Mouse (Mus musculus) left cerebral cortex, adult 11 months (tissue): ENCODE measurements around the gene Piezo1.

Experiments
- DNase-seq: peaks from one replicate; pipeline ENCODE4 v3.0.0; 2022; ENCODE audit warnings: low spot score

The Piezo1 gene

DNA sequence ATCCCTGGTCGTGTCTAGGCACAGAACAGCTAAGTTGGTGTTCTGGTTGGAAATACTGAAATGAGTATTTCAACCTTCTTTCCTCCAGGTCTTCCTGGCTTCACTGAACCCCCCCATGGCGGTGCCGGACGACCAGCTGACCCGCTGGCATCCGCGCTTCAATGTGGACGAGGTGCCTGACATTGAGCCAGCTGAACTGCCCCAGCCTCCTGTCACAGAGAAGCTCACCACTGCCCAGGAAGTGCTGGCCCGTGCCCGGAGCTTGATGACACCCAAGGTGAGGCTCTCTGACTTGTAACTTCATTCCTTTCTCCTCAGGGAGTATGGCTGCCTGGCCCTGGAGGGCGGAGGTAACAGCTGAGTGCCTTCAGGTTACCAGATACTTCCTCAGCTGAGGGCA is 20.0 kb upstream of the Piezo1 start:
- no peak for DNase-seq

DNA sequence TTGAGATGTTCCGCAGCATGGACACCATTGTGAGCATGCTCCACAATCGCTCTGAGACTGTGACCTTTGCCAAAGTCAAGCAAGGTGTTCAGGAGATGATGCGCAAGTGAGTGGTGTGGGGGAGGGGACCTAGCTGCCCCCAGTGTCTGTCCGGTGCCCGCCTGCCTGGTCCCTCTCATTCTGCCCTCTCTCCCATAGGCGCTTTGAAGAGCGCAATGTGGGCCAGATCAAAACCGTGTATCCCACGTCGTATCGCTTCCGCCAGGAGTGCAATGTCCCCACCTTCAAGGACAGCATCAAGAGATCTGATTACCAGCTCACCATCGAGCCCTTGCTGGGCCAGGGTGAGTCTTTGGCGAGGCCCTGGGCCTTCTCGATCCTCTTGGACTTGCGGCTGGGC is 18.9 kb upstream of the Piezo1 start:
- DNase-seq, result no peak

DNA sequence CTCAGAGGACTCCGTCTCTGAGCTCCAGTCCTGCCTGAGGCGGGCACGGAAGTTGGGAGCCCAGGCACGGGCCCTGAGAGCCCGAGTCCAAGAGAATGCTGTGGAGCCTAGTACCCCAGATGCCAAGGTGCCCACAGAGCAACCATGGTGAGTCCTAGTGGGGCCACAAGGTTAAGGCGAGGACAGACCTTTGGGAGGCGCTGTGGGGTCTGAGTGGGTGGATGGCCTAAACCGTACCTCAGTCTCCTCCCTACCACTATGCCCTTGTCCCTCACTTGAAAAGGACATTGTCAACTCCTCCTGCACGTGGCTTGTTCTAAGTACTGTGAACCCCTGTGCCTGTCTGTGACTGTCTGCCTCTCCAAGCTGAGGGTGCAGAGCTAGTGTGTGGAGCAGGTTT is 18.2 kb upstream of the Piezo1 start:
- no peak for DNase-seq

DNA sequence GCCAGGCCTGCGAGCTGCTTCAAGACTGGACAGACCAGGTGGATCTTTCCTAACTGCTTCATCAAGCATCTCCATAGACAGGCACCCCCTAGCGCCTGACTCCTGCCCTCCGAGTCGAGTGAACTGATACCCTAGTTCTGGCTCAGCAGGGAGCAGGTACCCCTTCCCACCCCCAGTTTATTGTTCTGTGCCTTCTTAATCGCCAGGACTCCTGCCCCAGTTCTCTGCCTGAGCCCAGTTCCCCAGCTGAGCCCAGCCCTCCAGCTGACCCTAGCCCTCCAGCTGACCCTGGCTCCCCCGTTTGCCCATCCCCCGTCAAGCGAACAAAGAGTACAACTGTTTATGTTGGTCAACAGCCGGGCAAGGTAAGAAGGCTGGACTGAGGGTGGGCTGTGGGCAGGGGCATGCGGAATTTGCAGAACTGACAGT is 17.8 kb upstream of the Piezo1 start:
- no peak for DNase-seq

DNA sequence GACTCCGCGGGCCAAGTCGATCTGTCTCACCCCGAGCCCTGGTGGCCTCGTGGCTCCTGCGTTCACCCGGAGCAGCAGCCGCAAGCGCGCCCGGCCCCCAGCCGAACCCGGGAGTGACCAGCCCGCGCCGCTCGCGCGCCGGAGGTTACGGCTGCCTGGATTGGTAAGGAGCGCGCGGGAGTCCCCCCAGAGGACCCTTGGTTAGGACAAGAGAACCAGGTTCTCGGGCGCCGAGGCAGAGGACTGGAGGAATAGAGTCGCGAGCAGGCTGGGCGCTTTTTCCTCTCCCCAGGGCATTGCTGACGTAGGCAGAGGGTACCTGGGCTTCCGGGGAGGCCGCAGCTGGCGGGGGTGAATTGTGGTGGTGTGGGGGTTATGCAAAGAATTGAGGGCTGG is 17.0 kb upstream of the Piezo1 start:
- no peak for DNase-seq

DNA sequence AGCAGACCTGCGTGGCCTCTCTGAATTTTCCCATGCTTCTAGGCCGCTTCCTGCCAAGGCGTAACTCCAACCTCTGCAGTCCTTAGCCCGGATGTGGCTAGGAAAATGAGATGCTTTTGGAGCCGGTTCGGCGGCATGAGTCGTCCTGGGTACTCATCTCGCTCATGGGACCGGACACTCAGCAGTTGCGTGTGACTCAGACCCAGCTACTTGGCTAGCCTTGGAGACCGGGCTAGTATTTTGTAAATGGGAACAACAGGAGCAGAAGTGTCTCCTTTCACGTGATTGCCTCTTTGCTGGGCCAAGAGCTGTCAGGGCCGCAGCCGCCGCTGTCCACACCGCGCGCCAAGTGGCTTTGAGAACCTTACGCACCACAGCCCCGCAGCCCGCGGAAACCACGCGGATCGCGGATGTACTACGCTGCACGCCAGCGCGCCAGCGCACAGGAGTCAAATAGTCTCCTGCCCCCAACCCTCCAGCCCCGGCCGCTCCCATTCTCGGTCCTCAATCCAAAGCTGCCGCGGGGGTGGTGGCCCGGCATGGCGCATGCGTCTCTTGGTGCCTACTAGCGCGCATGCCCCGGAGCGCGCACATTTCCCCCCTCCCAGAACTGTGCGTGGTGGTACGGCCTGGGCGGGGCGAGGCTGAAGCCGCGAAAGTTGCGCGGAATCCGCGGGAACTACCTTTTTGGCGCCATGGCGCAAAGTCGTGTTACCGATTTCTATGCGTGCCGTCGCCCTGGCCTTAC is 16.4 kb upstream of the Piezo1 start, which contains the start of gene Cdt1:
Gene Cdt1 (plus strand): TSS at position 655 of the 748 bp plus-strand sequence.
- peak; percentile 90 for DNase-seq

DNA sequence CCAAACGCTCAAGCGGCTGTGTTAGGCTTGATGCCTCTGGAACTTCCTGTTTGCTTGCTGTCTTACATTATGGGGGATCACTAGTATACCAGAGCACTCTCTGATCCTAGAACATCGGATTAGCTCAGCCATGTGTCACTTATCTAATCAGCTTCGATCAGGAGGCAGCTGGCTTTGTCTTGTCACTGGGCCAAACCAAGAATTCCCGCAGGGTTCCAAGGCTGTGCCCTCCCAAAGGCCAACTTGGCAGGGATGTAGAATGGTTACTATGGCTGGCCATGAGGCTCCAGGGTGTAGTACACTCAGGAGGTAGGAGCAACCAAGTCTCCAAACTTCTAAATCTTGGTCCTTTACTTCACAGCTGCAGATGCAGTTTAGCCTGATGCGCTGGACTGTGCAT is 15.6 kb upstream of the Piezo1 start:
- DNase-seq, result no peak

DNA sequence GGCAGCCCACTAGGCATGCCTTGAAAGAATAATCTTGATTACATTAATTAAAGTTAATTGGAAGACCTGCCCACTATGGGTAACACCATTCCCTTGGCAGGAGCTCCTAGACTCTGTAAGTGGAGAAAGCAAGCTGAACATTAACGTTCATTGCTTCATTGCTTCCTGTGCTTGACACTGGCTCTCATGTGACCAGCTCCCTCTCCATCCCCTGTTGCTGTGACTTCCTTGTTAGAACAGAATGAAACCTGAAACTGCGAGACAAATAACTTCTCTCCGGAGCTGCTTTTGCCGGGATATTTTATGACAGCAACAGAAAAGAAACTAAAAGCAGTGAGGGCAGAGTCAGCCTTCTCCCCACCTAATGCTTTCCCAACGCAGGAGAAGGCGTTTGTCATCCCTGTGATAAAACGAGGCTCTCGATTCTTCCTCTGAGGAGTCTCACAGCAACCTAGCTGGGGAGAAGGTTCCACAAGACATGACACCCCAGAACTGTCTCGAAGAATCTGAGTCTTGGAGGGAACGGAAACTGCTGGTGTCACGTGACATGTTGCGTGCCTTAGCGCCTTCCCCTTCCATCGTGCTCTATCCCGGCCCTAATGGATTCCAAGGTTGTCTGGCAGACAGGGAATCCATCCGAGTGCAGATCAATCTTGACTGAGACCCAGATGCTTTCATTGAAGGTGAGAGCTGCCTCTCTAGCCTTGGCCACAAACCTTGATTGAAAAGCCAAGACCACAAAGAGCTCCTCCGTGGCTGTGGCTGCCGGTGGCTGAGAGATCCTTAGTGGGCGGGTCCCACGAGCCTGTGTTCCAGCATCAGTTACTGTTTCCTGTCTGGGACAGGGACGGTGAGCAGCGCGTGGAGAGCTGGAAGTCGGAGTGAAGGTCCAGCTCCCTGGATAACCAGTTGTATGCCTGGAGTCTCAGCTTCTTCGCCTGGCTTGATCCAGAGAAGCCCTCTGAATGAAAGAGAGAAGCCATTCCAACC is 13.5 kb upstream of the Piezo1 start:
- DNase-seq, result no peak

DNA sequence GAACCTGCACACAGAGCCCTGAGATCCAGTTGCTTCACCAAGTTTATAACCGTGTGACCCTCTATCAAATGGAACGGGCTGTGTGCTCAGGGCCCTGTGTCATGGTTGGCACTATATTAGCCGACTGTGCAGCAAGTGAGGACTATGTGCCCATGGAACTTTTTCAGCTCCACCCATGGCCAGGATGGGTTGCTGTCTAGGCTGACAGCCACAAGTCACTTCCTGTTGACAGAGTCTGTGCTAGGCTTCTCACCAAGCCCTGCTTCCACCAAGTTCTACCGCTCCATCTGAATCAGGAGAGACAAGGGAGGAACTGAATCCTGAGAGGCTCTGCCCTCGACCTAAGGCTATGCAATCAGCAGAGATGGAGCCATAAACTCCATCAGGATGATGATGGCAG is 10.1 kb upstream of the Piezo1 start:
- DNase-seq, result no peak

DNA sequence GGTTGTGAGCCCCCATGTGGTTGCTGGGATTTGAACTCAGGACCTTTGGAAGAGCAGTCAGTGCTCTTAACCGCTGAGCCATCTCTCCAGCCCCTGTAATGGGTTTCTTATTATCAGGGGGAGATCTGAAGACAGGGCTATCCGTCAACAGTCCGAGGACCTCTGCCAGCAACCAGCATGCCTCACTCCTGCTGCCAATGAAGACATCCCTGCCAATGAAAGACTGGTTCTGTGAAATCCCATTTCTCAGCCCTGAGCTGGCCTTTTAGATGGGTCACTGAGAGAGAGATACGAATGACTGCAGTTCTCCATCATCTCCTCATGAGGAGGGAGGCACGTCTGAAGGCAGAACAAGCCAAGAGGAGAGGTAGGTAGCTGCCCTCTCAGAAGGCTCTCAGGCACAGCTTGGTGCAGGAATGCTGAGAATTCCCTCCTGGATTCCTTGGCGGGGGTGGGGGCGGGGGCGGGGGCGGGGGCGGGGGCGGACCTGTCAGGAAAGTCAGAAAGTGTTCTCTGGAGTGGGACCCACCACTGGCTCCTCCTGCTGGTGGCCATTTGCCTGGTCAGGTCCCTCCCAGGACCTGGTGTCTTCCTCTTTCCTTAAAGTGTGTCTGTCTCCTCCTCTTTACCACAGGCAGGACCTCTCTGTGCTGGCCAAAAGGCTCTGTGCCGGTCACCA is 7.7 kb upstream of the Piezo1 start:
- DNase-seq, result no peak

DNA sequence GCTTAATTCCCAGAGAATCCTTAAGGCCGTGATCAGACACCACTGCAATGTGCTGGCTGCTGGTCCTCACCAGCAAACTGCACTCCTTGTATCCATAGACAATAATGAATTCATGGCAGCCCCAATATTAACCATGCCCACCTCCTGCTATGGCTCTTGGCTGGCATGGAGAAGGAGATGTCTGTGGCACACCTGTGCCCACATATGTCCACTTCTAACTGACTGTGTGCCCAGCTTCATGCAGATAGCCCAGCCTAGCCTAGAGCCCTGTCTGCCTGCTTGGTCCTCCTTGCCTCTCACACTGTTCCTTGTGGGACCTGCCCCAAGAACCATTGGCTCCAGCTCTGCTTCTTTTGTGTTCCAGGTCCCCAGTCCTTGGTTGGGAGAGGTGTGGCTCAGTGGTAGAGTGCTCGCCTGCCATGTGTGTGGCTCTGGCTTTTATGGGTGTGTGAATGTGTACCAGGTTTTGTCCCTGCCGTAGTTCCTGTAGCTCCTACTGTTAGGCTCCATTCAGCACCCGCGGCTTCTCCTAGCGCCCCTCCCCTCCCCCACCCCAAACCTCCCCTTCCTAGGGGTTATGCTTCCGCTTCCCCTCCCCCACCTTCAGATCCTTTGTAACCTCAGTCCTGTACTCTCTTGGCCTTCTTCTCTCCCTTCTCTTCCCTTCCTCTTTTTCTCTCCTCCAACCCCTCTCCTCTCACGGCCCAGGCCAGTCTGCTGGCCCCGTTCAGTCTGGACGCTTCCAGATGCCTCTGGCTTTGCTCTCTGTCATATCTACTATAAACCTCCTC is 6.3 kb upstream of the Piezo1 start:
- no peak for DNase-seq

DNA sequence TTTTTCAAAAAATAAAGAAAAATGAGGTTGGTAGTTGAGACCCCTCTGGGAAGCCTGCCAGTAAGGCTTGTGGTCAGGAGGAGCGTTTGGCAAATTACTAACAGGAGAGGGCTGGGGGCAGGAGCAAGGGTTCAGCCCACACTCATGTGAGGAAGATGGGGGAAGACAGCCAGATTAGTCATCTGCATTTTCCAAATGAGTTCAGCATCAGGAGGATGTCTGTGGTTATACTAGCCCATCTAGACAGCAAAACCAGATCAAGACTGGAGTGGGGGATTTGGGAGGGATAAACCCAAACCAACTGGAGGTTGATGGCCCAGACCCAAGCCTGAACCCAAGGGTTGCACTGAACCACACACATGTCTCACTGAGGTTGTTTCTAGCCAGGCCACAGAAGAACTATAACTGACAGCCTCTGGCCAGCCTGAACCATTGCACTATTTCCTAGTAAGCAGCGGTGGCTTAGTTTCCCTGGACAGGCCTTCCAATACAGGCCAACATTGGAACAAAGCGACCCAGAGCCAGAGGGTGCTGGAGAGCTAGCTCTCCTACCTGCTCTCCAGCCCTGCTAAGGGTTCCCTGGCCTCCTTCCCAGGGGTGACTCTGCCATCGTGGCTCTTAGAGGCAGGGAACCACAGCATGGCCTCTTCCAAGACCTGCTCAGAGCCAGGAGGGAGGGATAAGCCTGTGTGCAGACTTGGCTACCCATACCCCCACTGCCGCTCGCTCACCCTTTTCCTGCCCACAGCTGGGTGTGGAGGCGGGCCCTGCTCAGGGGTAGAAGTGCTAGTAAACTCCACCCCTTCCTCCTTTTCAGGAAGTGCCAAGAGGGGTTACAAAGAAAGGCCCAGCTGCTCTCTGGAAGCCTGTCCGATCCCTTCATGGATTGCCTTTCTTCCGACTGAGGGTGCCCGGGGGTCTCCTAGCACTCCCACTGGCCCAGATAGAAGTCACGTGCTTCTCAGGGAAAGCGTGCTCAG is 5.2 kb upstream of the Piezo1 start:
- no peak for DNase-seq

DNA sequence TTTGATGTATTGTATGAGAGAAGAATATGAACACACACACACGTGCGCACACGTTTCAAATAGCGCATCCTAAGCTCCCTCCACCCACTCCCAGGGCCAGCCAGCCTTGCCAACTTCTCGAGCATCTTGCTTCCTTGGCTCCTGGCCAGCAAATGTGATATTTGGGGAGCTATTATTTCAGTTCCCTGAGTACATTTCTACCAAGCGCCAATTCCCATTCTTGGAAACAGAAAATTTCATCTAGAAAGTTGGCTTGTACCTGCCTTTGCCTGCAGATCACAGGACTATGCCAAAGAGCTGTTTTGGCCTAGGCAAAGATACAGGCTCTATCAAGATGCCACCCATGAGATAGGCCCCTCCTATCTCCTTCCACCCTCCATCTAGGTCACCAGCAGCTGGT is 3.7 kb upstream of the Piezo1 start:
- DNase-seq, result peak; percentile 63

DNA sequence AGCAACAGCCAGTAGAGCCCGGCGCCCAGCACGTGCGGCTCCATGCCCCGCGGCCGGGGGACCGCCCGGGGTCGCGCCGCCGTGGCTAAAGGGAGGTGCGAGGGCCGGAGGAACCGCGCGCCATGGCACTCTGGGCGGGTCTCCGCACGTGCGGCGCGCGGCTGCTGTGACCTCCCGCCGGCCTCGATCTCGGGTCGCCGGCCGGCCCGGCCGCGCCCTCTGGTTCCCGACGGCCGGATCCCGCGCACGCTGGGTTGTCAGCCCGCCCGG is 199 bp downstream of the Piezo1 start:
- DNase-seq, result no peak

DNA sequence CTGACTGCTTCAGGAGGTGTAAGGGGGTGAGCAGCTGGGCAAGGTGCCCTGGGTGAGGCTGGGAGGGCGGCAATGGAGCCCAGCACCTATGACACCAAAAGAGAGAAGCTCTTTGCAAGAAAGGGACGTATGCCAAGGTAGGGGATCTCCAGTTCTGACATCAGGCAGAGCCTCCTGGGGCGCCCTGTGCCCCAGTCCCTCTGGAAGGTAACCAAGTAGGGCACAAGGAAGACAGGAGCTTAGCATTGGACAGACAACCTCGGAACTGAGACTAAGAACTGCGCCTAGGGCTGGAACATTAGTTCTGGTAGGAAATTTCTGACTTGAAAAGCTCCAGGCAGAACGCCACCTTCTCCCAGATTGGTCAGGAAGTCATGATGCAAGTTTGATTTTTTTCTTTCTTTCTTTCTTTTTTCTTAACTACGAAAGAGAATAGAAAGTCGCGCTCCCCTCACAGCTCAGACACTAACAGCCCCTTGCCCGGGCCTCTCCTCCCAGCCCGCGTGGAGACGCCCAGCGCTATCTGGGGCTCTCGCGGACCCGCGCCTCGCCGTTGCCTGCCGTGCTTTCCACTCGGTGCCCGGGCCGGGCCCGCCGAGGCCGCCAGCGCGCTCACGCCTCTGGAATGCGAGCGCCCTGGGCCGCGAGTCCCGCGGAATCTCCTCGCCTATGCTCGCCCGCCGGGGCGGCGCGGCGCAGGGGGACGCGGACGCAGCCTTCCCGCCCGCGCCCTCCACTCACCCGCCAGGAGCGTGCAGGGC is 715 bp downstream of the Piezo1 start:
- DNase-seq, result no peak

DNA sequence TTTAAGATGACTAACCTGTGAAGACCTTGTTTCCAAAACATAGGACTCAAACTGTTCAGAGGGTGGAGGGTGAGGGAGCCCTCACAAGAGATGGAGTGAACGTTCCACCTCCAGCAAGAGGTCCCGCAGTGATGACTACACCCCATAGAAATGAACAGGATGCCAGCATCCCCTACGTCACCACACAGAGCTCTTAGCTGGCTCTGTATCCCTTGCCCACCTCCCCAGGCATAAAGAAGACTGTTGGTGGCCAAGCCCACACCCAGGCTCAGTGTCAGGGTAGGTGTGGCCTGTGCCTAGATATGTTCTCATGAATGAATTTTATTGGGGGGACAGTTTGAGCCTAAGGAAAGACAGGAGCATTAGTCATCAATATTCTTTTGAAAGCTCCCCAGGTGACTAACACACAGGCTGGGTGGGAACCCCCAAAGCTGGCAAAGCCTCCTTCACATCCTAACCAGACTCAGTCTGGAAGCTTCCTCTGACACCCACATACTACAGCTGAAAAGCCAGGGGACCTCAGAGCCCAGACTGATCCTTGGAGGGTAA is 2.2 kb downstream of the Piezo1 start:
- no peak for DNase-seq

DNA sequence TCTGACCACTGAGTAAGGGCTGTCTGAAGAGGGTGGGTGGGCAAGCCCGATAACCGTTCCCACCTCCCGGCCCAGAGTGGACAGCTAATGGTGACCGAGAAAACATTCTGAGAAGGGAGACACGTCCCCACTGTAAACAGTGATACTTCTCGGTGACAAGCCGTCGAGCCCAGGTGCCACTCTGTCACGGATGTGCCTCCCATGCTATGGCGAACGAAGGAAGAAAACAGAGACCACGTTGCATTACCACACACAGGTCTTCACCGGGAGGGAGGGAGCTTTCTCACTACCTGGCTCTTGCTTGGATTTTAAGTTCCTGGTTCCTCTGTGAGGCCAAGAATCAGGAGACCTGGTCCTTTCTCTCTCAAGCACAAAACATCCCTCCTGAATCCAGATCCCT is 2.8 kb downstream of the Piezo1 start:
- no peak for DNase-seq

DNA sequence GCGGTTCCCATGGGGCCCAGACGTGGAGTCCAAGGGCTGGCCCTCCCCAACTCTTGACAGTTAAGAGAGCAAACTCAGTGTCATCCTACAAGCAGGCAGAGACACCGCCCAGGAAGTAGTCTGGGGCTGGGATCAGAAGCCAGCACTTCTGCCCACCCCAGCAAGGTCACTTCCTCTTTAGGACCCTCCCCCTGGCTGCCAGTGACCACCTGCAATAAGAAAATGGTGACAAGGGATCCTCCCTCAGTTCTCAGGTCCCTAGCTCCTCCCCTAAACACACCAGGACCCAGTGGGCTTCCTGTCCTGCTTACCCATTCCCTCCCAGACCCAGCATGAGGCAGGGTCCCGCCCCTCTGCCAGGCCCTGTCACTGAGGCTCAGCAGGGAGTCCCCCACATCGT is 3.3 kb downstream of the Piezo1 start:
- DNase-seq, result no peak

DNA sequence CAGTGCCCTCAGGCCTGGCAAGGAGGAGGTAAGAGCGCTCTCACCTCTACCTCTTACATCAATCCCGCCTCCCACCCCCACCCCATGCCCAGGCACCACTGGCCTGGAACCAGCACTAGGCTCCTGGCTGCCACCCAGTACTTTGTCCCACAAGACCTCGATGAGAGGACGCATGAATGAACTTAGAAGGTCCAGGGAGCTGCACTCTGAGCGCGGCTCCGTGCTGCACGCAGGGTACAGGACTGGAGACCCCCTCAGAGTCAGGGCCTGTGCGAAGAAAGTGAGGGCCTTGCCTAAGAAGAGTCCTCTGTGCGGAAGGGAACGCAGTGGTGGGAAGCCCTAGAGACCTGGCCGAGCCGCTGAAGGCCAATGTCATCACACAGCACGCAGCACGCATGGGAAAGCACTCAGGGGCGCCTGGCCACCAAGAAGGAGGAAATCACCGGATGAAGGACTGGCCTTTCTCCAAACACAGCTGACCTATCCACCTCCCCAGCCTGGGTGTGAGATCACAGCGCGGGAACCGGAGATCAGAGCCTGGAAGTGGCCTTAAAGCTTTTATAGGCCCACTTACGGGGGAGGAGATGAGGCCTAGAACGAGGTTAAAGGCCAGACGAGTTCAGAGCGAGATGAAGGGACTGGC is 4.2 kb downstream of the Piezo1 start:
- no peak for DNase-seq
